Mouse (Mus musculus) heart, postnatal 10 days (tissue): ENCODE measurements around the gene Ropn1l. TPM values are rescaled to one million over a fixed set of nuclear protein-coding genes. Genes with fewer than 3 reads are reported as not detected.

Source experiments
- DNase-seq, 2 experiments: peaks; one replicate each; pipeline ENCODE4 v3.0.0; 2021
- intact Hi-C: fragments of 180-260 bp; cut with DNase I; formaldehyde crosslinking; loops from one replicate; pipeline ENCODE4 v1.15.1; 2025
- total RNA-seq, 2 experiments: library from RNA; stranded (reverse); gene quantifications; 2 replicates each; pipeline ENCODE4 v1.2.3; 2021

Gene Ropn1l
- total RNA-seq, 2 experiments from 2014 or later = 0.27 TPM; not detected in 1

DNA sequence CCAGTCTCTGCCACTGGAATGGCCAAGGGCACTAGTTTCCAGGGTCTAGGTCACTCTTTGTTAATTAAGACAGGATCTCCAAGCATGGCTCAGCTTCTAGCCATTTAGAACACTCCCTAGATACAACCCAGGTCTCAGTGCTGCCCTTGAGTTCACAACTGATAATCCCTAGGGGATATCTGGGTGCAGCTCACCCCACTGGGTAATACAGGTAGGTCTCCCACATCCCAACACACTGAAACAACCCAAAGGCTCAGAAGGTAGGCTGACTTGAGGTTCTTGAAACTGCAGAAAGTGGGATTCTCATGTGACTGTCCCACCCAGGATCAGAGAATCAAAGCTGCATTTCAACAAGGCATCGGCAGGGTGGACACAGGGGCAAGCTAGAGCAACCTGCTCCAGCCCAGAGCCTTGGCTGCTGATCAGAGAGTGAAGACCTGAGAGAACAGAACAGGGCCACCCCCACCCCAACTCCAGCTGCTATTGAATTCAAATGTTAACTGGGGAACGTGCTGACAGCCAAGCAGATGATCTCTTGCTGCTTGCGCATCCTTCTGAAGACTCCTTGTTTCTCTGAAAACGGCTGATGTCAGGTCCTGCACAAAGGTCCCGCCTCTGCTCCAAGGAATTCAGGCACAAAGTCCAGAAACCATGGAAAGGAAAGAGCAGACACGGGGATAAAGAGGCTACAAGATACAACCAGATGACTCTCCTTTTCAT lies 39.2 kb downstream of the Ropn1l start:
- intact Hi-C loops = no loop called here
- DNase-seq = no peak

DNA sequence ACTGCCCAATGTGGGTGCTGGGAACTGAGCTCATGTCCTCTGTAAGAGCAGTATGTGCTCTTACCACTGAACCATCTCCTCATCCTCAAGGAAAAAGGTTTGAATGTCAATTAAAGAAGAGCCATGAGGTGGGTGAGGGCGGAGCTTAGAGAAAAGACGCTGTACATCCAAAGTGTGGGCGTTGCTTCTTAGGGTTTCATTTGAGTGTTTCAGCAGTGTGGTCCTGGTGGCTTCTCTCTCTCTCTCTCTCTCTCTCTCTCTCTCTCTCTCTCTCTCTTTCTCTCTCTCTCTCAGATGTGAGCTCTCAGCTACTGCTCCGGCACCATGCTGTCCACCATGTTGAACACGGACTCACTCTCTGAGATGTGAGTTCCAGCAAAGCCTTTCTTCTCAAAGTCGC lies 39.9 kb downstream of the Ropn1l start:
- DNase-seq = no peak
- intact Hi-C loops = no loop called here

DNA sequence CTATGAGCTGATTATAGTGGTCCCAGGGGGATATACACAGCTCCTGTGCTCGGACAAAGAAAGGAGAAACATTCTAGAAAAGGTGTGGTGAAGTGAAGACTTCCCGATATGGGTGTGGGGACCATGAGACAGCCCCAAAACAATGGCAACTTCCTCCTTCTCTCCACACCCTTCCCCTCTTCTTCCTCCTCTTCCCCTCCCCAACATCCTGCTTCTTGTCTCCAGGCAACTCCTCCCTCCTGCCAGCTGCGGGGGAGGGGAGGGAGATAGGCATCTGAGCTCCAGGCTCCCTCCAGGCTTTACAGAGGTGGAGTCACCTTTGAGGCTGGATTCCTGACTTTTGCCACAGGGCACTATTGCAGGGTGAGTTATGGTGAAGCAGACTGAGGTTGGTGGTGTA lies 40.6 kb downstream of the Ropn1l start:
- peak; percentile 17 to 22 for DNase-seq
- intact Hi-C loops = no loop called here

DNA sequence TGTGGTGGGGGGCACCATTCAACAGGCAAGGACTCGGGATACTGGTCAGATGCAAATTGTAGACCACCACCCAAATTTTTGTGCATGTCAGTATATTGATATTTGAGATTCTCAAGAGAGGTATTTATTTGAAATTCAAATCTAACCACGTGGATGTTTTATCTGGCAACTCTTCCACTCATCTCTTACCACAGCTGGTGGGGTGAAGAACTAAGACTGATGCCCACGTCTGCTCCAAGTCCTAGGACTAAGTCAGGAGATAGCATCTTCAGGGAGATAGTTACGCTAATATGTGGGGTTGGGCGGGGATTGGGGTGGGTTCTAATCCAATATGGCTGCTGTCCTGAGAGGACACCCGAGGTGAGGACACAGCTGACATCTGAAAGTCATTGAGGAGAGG lies 41.1 kb downstream of the Ropn1l start:
- intact Hi-C loops = no loop called here
- DNase-seq = no peak

DNA sequence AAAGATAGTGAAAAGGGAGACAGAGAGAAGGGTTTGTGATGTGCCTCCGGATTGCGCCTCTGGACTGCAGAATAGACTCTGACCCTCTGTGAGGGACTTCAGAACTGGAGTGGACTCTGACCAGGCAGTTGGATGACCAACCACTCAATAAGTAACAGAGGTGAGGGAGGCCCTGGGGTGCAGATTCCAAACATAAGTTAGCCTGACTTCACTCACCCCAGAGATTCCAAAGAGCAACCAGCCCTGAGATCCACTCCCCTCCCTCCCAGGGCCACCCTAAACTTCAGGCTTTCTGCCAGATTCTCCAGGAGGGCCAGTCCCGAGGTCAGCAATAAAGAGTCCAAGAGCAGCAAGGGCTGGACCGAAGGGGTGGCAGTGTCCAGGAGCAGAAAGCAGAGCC lies 46.0 kb downstream of the Ropn1l start:
- no peak for DNase-seq
- intact Hi-C loops = no loop called here

DNA sequence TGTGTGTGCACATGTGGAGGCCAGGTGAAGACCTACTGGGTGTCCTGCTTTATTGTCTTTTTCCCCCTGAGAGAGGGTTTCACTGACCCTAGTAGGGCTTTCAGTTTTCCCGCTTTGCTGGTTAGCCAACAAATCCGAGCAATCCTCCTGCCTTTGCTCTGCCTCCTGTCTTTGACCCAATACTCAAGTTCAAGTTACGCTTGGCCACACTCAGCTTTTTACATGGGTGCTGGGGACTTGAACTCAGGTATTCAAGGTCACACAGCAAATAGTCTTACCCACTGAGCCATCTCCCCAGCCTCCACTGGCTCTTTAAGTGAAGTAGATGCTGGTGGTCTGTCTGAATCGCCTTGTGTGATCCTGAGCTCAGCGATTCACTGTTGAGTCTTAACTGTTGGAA lies 46.7 kb downstream of the Ropn1l start:
- intact Hi-C loops = no loop called here
- DNase-seq = no peak

DNA sequence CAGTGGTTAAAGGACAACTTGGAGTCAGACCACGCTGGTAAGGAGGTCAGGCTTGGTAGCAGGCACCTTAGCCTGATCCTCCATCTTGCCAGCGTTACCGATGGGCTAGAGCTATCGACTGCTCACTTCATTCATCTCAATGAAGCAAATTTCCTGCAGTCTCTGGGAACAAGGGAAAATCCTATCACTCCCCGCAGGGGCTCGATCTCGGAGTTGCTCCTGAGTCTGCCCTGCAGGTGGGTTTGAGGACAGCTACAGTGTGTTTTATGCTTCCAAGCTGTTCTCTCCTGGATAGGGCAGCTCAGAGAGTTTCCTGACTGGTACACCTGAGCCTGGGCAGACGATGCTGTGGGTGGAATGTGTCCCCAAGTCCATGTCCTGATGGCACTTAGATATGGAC lies 49.2 kb downstream of the Ropn1l start:
- no peak for DNase-seq
- intact Hi-C loops = no loop called here

DNA sequence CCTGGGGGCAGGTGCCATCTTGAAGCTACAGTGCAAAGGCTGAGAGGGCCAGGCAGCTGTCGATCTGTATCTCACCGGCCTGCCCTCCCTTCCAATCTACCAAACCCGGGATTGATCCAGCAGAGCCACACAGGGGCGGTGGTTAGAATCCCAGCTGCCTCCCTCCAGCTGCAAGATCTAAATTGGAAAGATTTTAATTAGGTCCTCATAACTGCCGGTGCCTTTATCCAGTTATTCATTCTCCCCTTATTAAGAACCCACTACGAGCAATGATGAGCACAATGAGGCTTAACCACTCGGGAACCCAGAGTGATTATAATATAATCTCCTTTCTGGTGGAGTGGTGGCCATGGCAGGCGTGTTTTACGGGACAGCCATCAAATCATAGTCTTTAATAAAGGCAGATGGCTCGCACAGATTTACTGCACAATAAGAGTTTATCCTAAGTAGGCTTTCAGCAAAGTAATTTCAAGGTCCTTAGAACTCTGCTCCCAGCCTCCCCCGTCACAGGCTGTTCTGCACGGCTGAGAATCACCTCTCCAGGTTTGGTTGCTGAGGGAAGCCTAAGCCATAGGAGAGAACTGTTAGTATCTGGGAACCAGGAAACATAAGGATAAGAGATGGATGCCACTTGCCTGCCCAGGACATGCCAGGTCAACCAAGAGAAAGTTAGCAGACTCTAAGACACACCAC lies 51.2 kb downstream of the Ropn1l start:
- intact Hi-C loops = no loop called here
- no peak for DNase-seq

DNA sequence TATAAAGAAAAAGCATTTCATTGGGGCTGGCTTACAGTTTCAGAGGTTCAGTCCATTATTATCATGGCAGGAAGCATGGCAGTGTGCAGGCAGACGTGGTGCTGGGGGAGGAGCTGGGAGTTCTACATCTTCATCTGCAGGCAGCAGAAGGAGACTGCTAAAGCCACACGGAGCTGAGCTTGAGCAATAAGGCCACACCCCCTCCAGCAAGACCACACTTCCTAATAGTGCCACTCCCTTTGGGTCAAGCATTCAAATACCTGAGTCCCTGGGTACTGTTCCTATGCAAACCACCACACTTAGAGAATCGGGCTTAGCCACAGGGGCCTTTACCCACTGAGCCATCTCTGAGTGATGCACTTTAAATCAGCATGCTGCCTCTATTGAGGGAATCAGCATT lies 52.6 kb downstream of the Ropn1l start:
- intact Hi-C loops = no loop called here
- DNase-seq = no peak

DNA sequence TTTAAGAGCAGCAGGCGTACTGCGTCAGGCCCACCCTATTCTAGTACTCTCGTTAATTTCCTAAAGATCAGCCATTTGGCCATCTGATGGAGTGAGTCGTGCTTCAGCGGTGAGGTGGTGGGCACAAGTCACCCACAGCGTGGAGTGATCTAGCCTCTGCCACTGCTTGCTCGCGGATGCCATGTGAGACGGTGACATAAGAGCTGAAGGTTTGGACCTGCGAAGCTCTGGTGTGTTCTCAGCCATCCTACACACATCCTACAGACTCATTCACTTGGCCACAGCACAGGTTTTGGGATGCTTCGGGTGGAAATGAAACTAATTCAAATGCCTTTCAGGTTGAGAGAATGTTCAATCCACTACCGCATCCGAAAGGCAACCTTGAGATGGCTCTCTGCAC lies 54.8 kb downstream of the Ropn1l start:
- DNase-seq = no peak
- intact Hi-C loops = no loop called here

DNA sequence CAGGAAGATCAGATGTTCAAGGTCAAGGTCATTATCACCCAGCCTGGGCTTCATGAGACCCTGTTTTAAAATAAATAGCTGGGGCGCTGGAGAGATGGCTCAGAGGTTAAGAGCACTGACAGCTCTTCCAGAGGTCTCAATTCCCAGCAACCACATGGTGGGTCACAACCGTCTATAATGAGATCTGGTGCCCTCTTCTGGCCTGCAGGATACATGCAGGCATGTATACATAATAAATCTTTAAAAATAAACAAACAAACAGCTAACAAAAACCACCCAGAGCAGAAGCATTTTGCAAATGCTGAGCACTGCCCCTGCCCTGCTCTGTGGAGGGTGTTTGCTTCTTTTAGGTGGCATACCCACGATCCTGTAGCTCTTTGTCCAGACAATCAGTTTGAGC lies 56.2 kb downstream of the Ropn1l start:
- intact Hi-C loops = no loop called here
- no peak for DNase-seq

DNA sequence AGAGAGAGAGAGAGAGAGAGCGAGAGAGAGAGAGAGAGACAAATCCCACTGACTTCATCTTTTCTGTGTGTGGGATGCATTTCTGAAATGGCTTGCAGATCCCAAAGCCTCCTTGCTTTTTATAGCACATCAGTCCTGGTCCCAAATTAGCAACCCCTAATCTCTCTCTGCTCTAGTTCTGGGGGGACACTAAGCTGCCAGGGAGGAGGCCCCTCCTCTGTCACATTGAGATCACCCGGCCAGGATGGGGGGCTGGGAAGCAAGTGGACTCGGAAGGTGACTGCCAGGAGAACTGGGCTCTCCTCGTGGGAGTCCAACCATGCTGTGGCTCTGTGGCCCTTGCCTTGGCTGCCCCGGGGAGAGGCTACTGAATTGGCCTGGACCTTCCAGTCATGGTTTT lies 56.8 kb downstream of the Ropn1l start:
- DNase-seq = peak; percentile 67 to 82

DNA sequence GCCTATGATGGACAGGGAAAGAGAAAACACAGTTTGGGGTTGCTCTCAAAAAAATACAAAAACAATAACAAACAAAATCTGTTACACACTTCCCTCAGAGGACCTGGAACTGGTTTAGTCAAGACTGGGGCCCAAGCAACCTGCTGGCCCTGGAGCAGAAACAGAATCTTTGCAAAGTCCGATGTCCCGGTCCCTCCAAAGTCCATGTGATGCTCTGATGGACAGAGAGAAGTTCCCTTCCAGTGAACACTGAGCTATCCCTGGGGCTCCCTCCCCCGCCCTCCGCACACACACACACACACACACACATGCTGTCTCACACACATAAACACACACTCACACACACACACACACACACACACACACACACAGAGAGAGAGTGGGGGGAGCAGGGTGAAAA lies 57.6 kb downstream of the Ropn1l start:
- intact Hi-C loops = no loop called here
- DNase-seq = peak in 1 of 2 experiments; percentile 11

More for the DNA sequence above, 56.8 kb downstream of the Ropn1l start:
- intact Hi-C loops = no loop called here

DNA sequence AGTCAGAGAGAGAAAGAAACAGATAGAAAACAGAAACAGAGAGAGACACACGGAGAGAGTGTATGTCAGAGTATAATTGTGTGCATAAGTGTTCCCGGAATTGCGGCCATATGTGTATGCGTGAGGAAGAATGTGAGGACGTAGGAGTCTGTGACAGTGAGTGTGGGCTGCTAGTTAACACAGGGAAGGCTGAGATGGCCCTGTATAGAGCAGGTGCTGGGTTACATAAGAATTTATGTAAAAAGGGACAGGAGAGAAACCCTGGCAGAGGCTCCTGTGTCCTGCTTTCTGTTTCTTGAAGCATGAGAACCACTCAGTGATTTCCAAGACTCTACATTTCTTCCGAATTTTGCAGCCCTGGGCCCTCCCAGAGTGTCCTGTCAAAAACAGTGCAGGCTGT lies 60.1 kb downstream of the Ropn1l start:
- intact Hi-C loops = no loop called here
- DNase-seq = no peak

DNA sequence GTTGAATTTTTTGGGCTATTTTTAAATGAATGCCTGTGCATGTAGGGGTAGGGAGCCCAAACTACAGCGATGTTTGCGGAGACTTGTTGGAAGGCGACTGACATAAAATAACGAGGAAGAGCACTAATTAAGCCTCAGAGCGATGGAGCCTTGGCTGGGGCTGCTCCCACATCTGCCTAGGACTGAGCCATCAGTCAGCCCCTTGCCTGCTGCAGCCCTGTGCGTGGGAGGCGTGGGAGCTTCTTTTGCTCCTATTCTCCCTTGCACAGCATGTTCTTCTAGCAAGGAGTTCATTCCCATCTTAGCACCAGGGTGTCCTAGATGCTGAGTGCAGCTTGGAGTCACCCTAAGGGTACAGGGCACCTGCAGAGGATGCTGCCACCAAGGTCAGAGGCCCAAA lies 60.8 kb downstream of the Ropn1l start:
- intact Hi-C loops = no loop called here
- no peak for DNase-seq

DNA sequence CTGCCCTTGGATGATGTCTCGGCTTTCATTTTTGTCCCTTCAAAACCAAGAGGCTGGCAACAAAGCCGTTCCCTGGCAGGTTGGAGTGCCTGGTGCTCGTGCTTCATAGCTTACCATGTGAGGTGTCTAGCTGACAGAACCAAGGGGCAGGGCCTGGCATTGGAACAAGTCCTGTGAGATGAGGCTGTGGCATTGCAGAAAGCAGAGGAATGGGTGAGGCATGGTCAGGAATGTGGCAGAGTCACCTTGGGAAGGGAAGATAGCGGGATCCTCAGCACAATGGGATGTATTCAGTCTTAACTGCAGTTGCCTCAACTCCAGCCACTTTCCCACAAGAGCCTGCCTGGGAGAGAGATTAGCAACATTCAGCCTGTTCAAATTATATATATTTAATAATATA lies 61.4 kb downstream of the Ropn1l start:
- DNase-seq = peak; percentile 28 to 32
- intact Hi-C loops = no loop called here

Other genes starting within 250 kb of the Ropn1l start
- 10 to 100 TPM; 36.2 to 41.3 TPM for gene Dap, start 229.4 kb downstream of the Ropn1l start, total RNA-seq
- 10 to 100 TPM; 16.2 to 17.4 TPM for gene Ankrd33b, start 86.0 kb downstream of the Ropn1l start, total RNA-seq
- gene March6, start 77.3 kb upstream of the Ropn1l start, total RNA-seq = 100 to 1,000 TPM; 100 to 109 TPM
- 10 to 100 TPM; 24.8 to 26.4 TPM for gene Cmbl, start 111.7 kb upstream of the Ropn1l start, total RNA-seq
- 100 to 1,000 TPM; 176 to 187 TPM for gene Cct5, start 148.1 kb upstream of the Ropn1l start, total RNA-seq
- gene Fam173b, start 148.1 kb upstream of the Ropn1l start, total RNA-seq = 10 to 100 TPM; 15.3 to 16.4 TPM